Mouse (Mus musculus): ENCODE results near the gene Ppm1d.

DNA sequence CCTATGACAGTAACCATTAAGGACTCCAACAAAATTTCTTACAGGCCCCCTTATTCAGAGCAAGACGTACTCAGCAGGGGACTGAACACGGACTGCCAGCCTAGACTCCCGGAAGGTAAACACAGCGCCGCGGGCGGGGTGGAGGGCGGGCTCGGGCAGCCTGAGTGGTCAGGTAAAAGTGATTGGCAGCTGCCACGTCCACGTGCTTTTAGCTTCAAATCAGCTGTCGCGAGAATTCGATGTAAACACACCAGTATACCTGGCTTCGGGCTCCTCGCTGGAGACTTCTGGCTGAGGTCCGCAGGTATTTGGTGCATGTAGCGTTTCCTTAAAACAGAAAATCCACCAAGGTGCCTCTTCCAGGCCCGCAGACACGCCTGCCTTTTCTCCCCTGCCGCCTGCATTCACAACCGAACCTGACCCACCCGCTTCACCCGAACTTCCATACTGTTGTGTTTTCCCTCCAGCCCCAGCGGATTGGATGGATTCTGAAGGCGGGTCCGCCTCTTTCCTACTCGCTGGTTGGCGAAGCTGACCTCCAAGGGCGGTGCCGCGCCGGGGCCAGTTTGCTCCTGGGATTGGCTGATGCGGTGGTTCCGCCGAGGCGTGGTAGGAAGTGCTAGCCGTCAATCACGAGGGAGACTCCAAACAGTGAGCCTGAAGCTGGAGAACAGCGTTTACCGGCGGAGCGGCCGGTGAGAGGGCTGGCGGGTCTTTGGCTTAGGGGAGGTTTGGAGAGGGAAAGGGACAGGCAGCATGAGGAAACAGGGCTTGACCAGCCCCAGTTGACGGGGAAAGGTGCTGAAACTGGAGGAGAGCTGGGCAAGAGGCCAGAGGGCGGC is 41.7 kb downstream of the Ppm1d start, which contains the start of gene Bcas3:
- TF ChIP-seq CTCF (IDR thresholded peaks at IDR 0.05; ENCODE audit: insufficient read depth, low read length), result no peak
- TF ChIP-seq POLR2A (IDR thresholded peaks at IDR 0.05; ENCODE audit: borderline replicate concordance, extremely low read depth, low read depth, low read length), result peak; percentile 82
